Mouse (Mus musculus): ENCODE measurements around the gene Gse1. TPM values are rescaled to one million over a fixed set of nuclear protein-coding genes. Genes with fewer than 3 reads are reported as not detected.
A peak's percentile ranks its signal among the peaks of the same experiment; 100 is the strongest.

The Gse1 gene
- polyA plus RNA-seq, 1 experiment from 2014 or later: 17.8 TPM

DNA sequence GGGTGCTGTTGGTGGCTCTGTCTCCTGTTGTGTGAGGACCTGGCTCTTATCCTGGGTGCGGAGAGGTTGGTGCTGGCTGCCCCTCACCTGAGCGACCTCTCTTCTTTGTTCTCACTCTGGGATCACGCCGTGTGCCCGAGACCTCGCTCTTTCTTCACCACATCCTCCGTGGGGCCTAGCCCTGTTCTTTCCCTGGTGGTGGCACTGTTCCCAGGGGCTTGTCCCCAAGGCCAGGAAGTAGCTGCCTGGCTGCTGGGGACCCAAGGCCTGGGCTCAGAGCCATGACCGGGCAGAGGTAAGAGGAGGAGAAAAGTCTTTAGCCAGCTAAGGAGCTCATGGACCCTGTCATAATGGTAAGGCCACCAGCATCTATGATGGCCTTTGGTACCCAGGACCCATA is 25.4 kb downstream of the Gse1 start:
- ATAC-seq (ENCODE audit: low FRiP score) (no peak), DNase-seq (ENCODE audit: low spot score) (no peak)
- no peak overlapping the region for H3K4me3 ChIP-seq (ENCODE audit: low read depth, low read length)
- H3K4me2 ChIP-seq (replicated peaks; ENCODE audit: low read depth, low read length): no peak overlapping the region
- no peak overlapping the region for H3K9ac ChIP-seq (ENCODE audit: low read depth, low read length)
- no peaks in the 10 kb centered on the region for H3K36me3 ChIP-seq (ENCODE audit: control insufficient read depth, insufficient read depth, low read length)
- WGBS: 87% methylated on average over 8 of the region's 8 CpGs
- no peaks in the 10 kb centered on the region for H3K9me3 ChIP-seq (ENCODE audit: control insufficient read depth, low read length)
- H3K27ac ChIP-seq (ENCODE audit: low read depth, low read length): no peak overlapping the region
- H3K27me3 ChIP-seq (ENCODE audit: control insufficient read depth, insufficient read depth, low read length): no peaks in the 10 kb centered on the region
- H3K4me1 ChIP-seq (replicated peaks; ENCODE audit: control insufficient read depth, insufficient read depth, low read length): peaks cover 3% of the 10 kb centered on the region; the same call in 1 of the 2 replicates

DNA sequence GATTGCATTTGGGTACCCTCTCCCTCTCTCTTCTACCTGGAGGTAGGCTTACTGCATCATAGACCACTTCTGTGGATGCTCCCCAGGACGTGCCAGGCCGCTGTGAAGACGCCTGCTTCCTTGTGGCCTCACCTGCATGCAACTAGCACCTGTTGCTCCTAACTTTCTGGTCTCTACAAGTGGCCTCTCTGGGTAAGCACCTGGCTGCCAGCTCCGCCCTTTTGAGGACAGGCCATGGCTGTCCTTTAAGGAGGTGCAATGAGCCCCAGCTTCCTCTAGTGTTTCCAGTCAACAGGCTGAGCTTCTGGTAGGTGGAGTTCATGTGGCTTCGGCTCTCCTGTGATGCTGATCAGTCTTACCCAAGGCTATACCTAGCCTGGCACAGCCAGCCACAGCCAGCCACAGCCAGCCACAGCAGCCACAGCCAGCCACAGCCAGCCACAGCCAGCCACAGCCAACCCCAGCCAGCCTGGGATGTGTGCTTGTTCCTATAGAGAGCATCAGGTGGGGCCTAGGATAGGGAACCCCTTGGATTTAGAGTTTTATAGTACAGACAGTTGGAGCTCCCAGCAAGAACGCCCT is 27.2 kb downstream of the Gse1 start:
- H3K4me2 ChIP-seq (replicated peaks; ENCODE audit: low read depth, low read length): no peak overlapping the region
- no peak overlapping the region for H3K9ac ChIP-seq (ENCODE audit: low read depth, low read length)
- no peak overlapping the region for H3K4me3 ChIP-seq (ENCODE audit: low read depth, low read length)
- 90% methylated on average over 6 of the region's 6 CpGs for WGBS
- no peaks in the 10 kb centered on the region for H3K9me3 ChIP-seq (ENCODE audit: control insufficient read depth, low read length)
- H3K4me1 ChIP-seq (replicated peaks; ENCODE audit: control insufficient read depth, insufficient read depth, low read length): peaks cover 3% of the 10 kb centered on the region; the same call in 1 of the 2 replicates
- H3K27me3 ChIP-seq (ENCODE audit: control insufficient read depth, insufficient read depth, low read length): no peaks in the 10 kb centered on the region
- DNase-seq (ENCODE audit: low spot score) (no peak), ATAC-seq (ENCODE audit: low FRiP score) (no peak)
- no peak overlapping the region for H3K27ac ChIP-seq (ENCODE audit: low read depth, low read length)
- no peaks in the 10 kb centered on the region for H3K36me3 ChIP-seq (ENCODE audit: control insufficient read depth, insufficient read depth, low read length)

DNA sequence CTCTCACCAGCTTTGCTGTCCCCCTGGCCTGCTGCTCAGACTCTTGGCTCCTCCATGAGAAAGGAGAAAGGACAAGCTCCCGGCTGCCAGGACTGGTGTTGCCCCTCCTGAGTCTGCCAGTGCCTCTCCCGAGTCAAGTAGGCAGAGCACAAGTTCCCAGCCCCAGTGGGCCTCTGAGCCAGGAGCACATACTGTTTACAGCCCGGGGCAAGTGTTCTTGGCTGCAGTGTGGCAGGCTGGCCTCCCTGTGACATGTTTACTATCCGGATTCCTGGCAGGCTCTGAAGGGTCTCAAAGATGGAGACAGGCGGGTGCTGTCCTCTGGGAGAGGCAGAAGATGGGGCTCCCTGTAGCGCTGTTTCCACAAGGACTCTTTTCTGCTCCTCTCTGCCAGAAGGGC is 28.7 kb downstream of the Gse1 start:
- Histone ChIP-seq H3K27me3 (ENCODE audit: control insufficient read depth, insufficient read depth, low read length) (no peaks in the 10 kb centered on the region), H3K4me3 (ENCODE audit: low read depth, low read length) (no peak overlapping the region), H3K4me2 (replicated peaks; ENCODE audit: low read depth, low read length) (no peak overlapping the region), H3K4me1 (replicated peaks; ENCODE audit: control insufficient read depth, insufficient read depth, low read length) (peaks cover 3% of the 10 kb centered on the region; the same call in 1 of the 2 replicates), H3K27ac (ENCODE audit: low read depth, low read length) (no peak overlapping the region), H3K9ac (ENCODE audit: low read depth, low read length) (no peak overlapping the region), H3K9me3 (ENCODE audit: control insufficient read depth, low read length) (no peaks in the 10 kb centered on the region), H3K36me3 (ENCODE audit: control insufficient read depth, insufficient read depth, low read length) (no peaks in the 10 kb centered on the region)
- no peak for ATAC-seq (ENCODE audit: low FRiP score)
- no peak for DNase-seq (ENCODE audit: low spot score)
- WGBS: 64% methylated on average over 6 of the region's 6 CpGs

DNA sequence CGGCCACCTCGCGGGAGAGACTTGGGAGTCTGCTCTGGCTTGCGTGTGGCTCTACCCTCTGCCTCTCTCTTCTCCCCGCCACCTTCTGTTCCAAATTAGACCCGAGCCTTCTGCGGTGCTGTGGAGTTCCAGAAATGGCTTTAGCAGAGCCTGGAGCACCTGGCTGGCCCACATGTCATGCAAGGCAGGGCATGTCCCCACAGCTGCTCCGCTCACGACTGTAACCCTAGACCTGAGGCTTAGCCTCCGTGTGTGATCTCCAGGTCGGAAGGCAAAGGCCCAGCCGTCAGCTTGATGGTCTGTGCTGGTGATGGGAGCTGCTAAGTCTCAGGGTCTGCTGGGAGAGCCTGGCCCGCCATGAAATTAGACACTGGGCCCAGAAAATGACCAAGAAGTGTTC is 30.9 kb downstream of the Gse1 start:
- Histone ChIP-seq H3K9me3 (ENCODE audit: control insufficient read depth, low read length) (no peaks in the 10 kb centered on the region), H3K4me1 (replicated peaks; ENCODE audit: control insufficient read depth, insufficient read depth, low read length) (peaks cover 4% of the 10 kb centered on the region), H3K27ac (ENCODE audit: low read depth, low read length) (no peak overlapping the region), H3K4me3 (ENCODE audit: low read depth, low read length) (no peak overlapping the region), H3K36me3 (ENCODE audit: control insufficient read depth, insufficient read depth, low read length) (no peaks in the 10 kb centered on the region), H3K27me3 (ENCODE audit: control insufficient read depth, insufficient read depth, low read length) (no peaks in the 10 kb centered on the region), H3K9ac (ENCODE audit: low read depth, low read length) (no peak overlapping the region), H3K4me2 (replicated peaks; ENCODE audit: low read depth, low read length) (no peak overlapping the region)
- ATAC-seq (ENCODE audit: low FRiP score): no peak
- DNase-seq (ENCODE audit: low spot score): no peak
- WGBS: 67% methylated on average over 13 of the region's 13 CpGs

DNA sequence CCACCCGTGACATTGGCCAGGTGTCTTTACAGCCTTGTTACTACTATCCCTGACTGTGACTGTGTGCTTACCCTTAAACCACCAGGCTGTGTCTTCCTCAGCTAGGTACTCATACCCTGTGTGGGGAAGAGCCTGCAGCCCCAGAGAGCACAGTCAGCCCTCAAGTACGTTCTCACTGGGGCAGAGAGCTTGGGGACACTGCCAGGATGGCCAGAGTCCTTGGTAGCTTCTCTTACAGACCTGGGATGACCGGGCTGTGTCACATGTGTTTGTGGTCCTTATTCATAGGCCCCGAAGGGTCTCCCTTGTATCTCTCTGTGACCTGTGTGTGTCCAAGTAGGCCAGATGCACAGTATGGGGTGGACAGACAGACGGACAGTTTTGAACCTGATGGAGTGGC is 32.4 kb downstream of the Gse1 start:
- Histone ChIP-seq H3K4me2 (replicated peaks; ENCODE audit: low read depth, low read length) (no peak overlapping the region), H3K4me3 (ENCODE audit: low read depth, low read length) (no peak overlapping the region), H3K27ac (ENCODE audit: low read depth, low read length) (no peak overlapping the region), H3K9ac (ENCODE audit: low read depth, low read length) (no peak overlapping the region), H3K4me1 (replicated peaks; ENCODE audit: control insufficient read depth, insufficient read depth, low read length) (peaks cover 17% of the 10 kb centered on the region), H3K36me3 (ENCODE audit: control insufficient read depth, insufficient read depth, low read length) (no peaks in the 10 kb centered on the region), H3K27me3 (ENCODE audit: control insufficient read depth, insufficient read depth, low read length) (no peaks in the 10 kb centered on the region), H3K9me3 (ENCODE audit: control insufficient read depth, low read length) (no peaks in the 10 kb centered on the region)
- WGBS: 61% methylated on average over 5 of the region's 5 CpGs
- ATAC-seq (ENCODE audit: low FRiP score): no peak
- no peak for DNase-seq (ENCODE audit: low spot score)

DNA sequence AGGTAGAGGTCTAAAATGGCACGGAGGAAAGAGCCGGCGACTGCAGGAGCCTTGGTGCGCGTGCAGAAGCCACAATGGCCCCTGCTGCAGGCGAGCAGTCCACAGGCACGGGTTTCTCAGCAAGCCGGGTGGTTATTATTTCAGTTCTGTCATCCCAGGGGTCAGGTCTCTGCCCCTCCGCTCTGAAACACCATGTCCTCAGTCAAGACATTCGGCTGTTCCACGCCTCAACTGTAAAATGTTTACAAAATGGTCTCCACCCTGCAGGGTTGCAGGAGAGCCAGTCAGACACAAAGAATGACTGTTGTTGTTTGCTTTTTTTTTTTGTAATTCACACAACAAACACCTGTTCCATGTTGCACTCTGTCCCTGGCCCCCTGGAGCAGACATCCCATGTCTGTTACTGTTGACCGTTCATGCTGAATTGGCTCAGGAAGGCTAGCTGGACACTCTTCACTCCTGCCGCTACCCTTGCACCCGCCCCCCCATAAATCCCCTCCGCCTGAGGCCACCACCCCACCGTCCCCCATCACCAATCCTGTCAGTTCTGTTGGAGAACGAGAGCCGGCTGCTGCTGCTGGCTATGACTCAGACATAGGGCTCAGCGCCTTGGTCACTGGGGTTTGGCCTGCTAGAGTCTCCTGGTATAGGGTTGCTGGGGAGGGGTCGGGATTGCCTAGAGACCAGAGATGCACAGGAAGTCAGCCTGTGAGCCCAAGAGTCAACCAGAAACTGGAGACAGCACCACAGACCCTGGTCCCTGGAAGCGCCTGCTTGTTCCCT is 33.3 kb downstream of the Gse1 start:
- no peaks in the 10 kb centered on the region for H3K36me3 ChIP-seq (ENCODE audit: control insufficient read depth, insufficient read depth, low read length)
- no peak for DNase-seq (ENCODE audit: low spot score)
- H3K4me1 ChIP-seq (replicated peaks; ENCODE audit: control insufficient read depth, insufficient read depth, low read length): peaks cover 22% of the 10 kb centered on the region
- no peak overlapping the region for H3K4me3 ChIP-seq (ENCODE audit: low read depth, low read length)
- WGBS: 36% methylated on average over 21 of the region's 21 CpGs
- H3K27me3 ChIP-seq (ENCODE audit: control insufficient read depth, insufficient read depth, low read length): no peaks in the 10 kb centered on the region
- no peak for ATAC-seq (ENCODE audit: low FRiP score)
- H3K4me2 ChIP-seq (replicated peaks; ENCODE audit: low read depth, low read length): no peak overlapping the region
- no peak overlapping the region for H3K27ac ChIP-seq (ENCODE audit: low read depth, low read length)
- no peaks in the 10 kb centered on the region for H3K9me3 ChIP-seq (ENCODE audit: control insufficient read depth, low read length)
- H3K9ac ChIP-seq (ENCODE audit: low read depth, low read length): no peak overlapping the region

DNA sequence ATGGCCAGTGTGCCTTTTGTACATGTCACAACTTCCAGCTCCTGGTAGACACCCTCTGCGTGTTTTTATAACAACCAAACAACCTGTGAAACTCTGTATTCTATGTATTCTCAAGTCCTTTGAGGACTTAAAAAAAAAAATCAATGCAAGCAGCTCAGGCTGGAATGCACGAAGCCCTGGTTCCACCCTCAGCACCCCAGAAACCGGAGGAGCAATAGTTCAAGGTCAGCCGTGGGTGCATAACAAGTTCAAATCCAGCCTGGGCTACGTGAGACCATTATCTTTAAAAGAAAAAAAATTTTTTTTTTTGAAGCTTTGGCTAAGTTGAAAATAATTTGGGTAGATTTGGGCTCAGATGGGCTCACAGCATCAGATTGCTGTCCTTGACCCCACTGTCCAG is 35.6 kb downstream of the Gse1 start:
- Histone ChIP-seq H3K27ac (ENCODE audit: low read depth, low read length) (no peak overlapping the region), H3K4me2 (replicated peaks; ENCODE audit: low read depth, low read length) (no peak overlapping the region), H3K9ac (ENCODE audit: low read depth, low read length) (no peak overlapping the region), H3K36me3 (ENCODE audit: control insufficient read depth, insufficient read depth, low read length) (no peaks in the 10 kb centered on the region), H3K4me1 (replicated peaks; ENCODE audit: control insufficient read depth, insufficient read depth, low read length) (peaks cover 26% of the 10 kb centered on the region), H3K9me3 (ENCODE audit: control insufficient read depth, low read length) (no peaks in the 10 kb centered on the region), H3K4me3 (ENCODE audit: low read depth, low read length) (no peak overlapping the region), H3K27me3 (ENCODE audit: control insufficient read depth, insufficient read depth, low read length) (no peaks in the 10 kb centered on the region)
- ATAC-seq (ENCODE audit: low FRiP score): no peak
- 85% methylated on average over 5 of the region's 5 CpGs for whole genome bisulfite sequencing
- DNase-seq (ENCODE audit: low spot score): no peak

DNA sequence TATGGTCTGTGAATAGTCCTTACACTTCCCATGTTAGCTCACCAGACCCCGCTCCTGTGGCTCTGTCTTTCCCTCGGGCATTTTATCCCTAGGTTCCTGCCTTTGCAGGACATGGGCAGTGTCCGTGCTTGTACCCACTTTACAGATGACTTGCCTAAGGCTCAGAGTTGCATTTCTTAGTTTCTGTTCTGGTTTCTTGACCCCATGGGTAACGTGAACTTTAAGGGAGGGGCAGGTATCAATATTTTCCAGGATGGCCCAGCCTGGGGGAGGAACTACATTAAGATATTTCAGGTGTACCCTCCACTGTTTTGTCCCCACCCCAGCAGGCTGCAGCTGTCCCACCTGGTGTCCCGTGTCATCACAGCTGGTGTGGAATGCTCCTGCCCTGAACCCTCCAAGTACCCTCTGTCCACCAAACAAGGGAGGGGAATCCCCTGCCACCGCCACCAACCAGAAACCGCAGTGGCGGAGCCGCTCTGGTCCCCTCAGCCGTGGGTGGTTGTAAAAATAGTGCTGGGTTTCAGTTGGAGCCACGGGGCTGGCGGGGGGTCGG is 36.2 kb downstream of the Gse1 start:
- Histone ChIP-seq H3K4me2 (replicated peaks; ENCODE audit: low read depth, low read length) (peak overlapping the region; percentile 24; the same call in 1 of the 2 replicates), H3K4me3 (ENCODE audit: low read depth, low read length) (no peak overlapping the region), H3K27ac (ENCODE audit: low read depth, low read length) (peak overlapping the region; percentile 82), H3K36me3 (ENCODE audit: control insufficient read depth, insufficient read depth, low read length) (no peaks in the 10 kb centered on the region), H3K27me3 (ENCODE audit: control insufficient read depth, insufficient read depth, low read length) (no peaks in the 10 kb centered on the region), H3K9me3 (ENCODE audit: control insufficient read depth, low read length) (no peaks in the 10 kb centered on the region), H3K4me1 (replicated peaks; ENCODE audit: control insufficient read depth, insufficient read depth, low read length) (peaks cover 27% of the 10 kb centered on the region), H3K9ac (ENCODE audit: low read depth, low read length) (peak overlapping the region; percentile 38; the same call in 1 of the 2 replicates)
- DNase-seq (ENCODE audit: low spot score): no peak
- WGBS: 39% methylated on average over 13 of the region's 13 CpGs
- ATAC-seq (ENCODE audit: low FRiP score): no peak

Data from hindbrain, embryonic 11.5 days (tissue).